Mouse (Mus musculus) mouse embryonic stem cell (cell line): Measurements from ENCODE around the gene Chd9.
"Not testable (repeated sequence)": the region's sequence is repeated elsewhere in the genome, so short reads cannot be mapped to it uniquely, and the experiment has no call there.

Experiments
- in situ Hi-C, 2 experiments: fragments of 300-500 bp; cut with MboI; formaldehyde crosslinking; loops; 1 replicate in 1 of 2; 3 replicates in 1 of 2; pipeline ENCODE4 v1.14.3; 2019 to 2020; ENCODE audit warnings: low sequenced_read_pairs in 2 of 2, low pct_unique_long_range_greater_than_20kb in 1 of 2, mixed read lengths in 1 of 2; ENCODE audit not compliant: unreplicated experiment in 1 of 2

The Chd9 gene

DNA sequence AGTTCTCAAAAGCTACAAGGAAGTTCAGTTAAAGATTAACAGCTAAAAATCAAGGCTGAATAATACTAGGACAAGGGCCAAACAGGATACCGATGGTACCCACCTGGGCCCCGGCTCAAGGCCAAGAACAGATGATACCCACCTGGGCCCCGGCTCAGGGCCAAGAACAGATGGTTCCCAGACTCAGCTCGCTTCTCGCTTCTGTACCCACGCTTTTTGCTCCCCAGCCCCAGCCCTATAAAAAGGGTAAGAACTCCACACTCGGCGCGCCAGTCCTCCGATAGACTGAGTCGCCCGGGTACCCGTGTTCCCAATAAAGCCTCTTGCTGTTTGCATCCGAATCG is 58.2 kb downstream of the Chd9 start:
- in situ Hi-C loops: not testable (repeated sequence)

- in situ Hi-C loops: not testable (repeated sequence)
Measured at GRCm38 (mm10) chr8:90887328-90887727, 59.2 kb downstream of the Chd9 start.

GRCm38 (mm10) chr8:90891872-90892578 is 63.9 kb downstream of the Chd9 start:
- in situ Hi-C loops: no loop called here

- in situ Hi-C loops: no loop called here
Measured at GRCm38 (mm10) chr8:90892579-90892919, 64.4 kb downstream of the Chd9 start.

DNA sequence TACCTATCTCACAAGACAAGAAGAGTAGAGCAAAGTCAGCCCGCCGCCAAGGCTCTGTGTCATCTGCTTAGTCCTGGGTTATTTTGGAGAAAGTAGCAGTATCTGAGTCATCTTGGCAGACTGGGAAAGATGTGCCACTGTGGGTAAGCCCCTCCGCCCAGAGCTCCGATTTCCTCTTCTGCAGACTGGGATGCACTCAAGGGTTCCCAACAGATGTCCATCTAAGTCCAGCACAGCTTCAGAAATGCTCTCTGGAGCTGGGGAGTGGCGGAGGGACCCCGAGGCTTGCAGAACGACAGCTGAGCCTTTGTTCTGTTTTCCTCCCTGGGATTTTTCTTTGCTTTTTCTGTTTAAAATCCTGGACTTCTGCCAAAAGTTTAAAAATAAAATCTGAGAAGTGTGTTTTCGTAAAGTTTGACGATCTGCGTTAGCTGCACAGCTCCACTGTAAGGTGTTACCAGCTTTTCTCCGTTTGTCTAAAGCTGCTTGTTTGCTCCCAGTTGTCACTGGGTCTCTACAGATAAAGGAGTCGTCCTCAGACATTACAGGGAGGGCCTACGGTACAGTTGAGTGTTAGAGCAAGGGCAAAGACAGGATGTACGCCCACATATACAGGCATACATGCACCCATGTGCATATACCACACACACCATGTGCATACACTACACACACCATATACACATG is 66.2 kb downstream of the Chd9 start:
- in situ Hi-C loops: no loop called here

- in situ Hi-C loops: no loop called here
Measured at GRCm38 (mm10) chr8:90897343-90897742, 69.2 kb downstream of the Chd9 start.

GRCm38 (mm10) chr8:90898578-90898977 is 70.4 kb downstream of the Chd9 start:
- in situ Hi-C loops: no loop called here

DNA sequence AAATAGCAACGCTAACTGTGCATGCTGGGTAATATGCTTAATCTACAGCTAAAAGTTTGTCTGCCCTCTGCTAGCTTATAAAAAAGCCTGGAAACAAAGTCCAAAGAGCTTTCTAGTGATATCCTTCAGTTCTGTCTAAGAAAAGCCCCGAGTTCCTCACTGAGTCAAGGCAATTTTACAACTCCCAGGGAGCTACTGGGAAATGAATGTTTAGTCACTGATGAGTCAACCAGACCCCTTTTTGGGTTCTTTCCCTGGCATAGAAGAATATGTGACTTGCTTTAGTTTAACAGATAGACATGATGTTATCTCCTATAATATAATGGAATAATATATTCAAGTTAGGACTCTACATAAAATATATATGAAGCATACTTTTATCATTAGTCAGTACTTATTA is 73.8 kb downstream of the Chd9 start:
- in situ Hi-C loops: no loop called here

GRCm38 (mm10) chr8:90904171-90904706 is 76.1 kb downstream of the Chd9 start:
- in situ Hi-C loops: no loop called here

DNA sequence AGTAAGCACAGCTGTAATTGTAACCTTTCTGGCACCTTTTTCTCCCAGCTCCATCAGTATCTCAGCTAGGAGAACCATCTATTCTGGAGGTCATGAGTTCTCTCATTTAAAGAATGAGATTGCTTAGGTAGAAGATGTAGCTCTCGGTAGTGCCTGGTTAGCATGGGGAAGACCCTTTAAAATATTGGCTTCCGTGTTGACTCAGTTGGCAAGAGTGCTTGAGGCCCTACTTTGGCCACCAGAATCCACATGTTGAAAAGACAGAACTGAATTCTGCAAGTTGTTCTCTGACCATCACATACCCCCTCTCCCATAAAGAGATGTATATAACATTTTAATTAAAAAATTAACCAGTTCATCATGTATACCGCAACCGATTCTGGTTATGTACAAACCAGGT is 78.8 kb downstream of the Chd9 start:
- in situ Hi-C loops: no loop called here

DNA sequence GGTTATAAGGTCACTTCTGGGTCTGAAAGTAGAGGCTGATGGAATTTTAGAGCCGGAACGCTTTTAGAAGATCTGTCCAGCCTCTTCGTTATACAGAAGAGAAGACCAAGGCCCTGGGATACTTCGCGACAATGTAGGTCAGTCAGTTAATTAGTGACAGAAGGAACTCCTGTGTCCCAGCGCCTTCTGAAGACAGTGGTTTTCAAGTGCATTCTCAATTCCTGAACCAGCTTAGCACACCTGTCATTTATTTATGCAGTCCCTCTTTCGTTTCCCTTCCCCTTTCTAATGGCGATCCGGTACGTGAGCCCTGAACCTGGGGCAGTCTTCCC is 79.3 kb downstream of the Chd9 start:
- in situ Hi-C loops: no loop called here

- in situ Hi-C loops: no loop called here
Measured at GRCm38 (mm10) chr8:90907848-90908551, 79.8 kb downstream of the Chd9 start.

DNA sequence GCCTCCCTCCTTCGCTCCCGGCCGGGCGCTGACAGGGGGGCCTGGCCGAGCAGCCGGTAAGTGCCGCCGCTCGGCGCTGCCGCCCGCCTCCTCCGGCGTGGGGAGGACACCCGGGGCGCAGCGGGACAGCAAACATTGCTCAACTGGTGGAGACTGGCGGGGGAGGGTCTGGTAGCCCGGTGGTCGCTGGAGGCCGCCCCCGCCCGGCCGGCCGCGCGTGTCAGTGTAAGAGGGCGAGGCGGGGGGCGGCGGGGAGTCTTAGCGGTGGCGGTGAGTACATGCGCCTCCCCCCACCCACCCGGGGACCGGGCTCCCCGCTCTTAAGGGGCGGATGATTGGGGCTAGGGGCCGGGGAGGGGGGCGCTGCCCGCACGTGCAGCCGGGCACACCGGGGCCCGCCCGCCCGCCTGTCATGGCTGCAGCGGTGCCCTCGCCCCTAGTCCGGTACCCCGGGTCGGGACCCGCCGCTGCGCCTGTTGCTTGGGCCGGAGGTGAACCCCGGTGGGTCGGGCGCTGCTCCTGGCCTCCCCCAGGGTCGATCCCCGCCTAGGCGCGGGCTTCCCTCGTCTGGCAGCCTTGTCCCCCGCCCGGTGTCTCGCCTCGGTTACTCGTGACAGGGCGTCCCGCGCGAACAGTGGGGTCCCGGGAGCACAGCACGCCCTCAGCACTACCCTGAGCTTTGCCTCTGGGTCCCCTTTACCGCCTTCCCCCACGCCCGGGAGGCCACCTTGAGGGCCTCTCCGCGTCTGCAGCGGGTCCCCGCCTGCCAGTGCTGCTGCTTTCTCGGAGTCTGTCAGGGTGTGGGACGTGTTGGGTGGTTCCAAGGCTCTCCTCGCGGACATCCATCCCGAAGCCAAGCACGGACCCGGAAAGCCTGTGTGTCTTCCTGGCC is 80.7 kb downstream of the Chd9 start:
- in situ Hi-C loops: no loop called here

DNA sequence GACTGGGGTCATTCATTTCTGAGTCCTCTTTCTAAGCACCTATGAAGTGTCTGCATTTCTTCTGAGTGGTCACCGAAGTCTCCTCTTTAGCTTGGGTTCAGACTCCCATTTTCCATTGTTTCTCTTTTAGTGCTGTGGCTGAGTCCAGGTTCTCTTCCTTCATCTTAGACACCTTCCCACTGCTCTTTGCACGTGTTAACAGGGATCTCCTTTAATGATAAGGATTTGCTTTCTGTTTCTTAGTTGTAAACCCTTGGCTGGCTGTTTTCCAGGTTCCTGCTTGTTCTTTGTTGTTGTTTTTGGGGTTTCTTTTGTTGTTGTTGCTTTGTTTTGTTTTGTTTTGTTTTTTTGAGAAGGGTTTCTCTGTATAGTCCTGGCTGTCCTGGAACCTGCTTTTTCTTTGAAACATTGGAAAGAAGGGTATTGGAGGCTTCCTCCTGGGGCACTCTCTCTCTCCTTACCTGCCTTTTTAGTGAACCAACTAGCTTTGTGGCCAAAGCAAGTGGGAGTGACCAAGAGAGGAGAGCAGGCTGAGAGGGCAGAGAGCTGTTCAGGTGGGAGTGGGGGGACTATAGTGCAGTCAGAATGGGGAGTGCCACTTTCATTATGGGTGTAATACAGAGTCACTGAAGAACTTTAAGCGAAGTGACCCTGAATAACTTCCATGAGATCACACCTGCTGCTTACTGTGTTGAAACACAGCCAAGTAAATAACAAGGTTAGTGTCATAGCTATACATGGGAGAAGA is 95.2 kb downstream of the Chd9 start:
- in situ Hi-C loops: no loop called here

- in situ Hi-C loops: loop anchor here in 1 of 2 experiments (25.0 kb wide), 1 partner anchor 91 kb away; the partner anchor contains the start of gene Chd9
Measured at GRCm38 (mm10) chr8:90928412-90928811, 100.3 kb downstream of the Chd9 start.

GRCm38 (mm10) chr8:90930125-90930524 is 102.0 kb downstream of the Chd9 start:
- in situ Hi-C loops: loop anchor here (10.0 to 25.0 kb wide), 2 partner anchors 93 to 95 kb away; partner anchors contain the start of gene Chd9 (in 1 of the 2)

DNA sequence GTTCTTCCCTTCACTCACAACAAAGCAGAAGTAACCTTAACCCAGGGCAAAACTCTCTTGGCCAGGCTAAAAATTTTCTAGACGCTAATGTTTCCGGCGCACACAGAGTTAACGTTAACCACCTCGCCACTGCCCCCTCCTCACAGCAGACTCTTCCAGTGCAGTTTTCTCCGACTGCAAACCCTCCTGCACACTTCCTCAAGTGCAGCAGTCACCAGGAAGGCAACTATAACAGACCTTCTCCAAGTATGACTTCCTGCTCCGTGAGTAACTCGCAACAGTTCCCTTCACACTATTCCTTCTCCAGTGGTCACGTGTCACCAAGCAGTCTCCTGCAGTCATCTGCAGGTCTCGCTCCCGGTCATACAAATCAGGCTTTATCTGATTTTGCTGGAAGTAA is 104.8 kb downstream of the Chd9 start:
- in situ Hi-C loops: loop anchor here (10.0 to 25.0 kb wide), 2 partner anchors 96 to 98 kb away; partner anchors contain the start of gene Chd9 (in 1 of the 2)

DNA sequence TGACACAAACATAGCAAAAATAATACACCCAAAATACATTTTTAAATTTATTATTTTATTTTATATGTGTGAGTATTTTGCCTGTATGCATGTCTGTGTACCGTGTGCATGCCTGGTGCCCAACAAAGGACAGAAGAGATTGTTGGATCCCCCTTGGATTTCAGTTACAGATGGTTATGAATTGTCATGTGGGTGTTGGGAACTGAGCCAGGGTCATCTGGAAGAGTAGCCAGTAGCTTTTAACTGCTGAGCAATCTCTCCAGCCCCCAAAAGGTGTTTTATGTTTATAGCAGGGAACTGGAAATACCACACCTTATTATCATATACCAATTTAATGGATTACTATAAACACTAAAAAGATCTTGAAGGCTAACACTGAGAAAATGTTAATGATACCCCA is 106.6 kb downstream of the Chd9 start:
- in situ Hi-C loops: loop anchor here (10.0 to 25.0 kb wide), 2 partner anchors 97 to 100 kb away; partner anchors contain the start of gene Chd9 (in 1 of the 2)
